Mouse (Mus musculus) NIH3T3 (cell line): ENCODE measurements around the gene Fitm2.

Experiments
- DNase-seq: peaks from one replicate; pipeline ENCODE4 v3.0.0-alpha.2; 2012; ENCODE audit warnings: low read depth

Gene Fitm2

GRCm38 (mm10) chr2:163472466-163472851 lies at the start of gene Fitm2:
TSS of gene Fitm2 (minus strand) at chr2:163472629.
- peak; percentile 99 for DNase-seq

DNA sequence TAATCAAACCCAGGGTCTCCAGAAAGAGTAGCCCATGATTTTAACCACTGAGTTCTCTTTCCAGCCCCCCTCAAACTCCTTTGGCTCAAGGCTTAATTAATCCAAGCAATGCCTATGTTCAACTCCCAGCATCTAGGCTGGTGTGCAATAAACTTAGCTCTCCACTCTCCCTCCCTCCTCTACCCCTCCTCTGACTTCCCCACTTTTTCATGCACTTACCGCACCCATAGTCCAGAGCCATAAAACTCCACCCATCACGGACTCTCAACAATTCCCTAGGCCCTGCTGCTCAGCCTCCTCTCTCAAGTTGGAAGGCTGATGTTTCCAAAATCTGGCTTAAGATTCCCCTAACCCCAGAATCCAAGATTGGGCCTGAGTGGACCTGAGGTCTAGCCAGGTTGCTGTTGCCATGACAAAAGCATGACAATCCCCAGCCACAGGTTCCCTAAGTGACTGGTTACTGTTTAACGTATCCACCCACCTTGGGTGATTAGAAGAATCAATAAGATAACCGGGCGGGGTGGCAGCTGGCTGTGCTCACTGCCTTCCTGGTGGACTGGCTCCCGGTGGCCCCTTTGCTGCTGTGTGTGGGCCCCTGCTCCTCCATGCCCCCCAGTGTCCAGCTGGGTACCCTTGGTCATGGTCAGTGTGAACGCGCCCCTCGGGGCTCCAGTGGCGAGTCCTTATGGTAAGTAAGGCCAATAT lies 34.0 kb upstream of the Fitm2 start, which contains the start of gene Hnf4a:
Gene Hnf4a, plus strand, starts transcription at position 509 of the 705 bp plus-strand sequence.
- no peak for DNase-seq

DNA sequence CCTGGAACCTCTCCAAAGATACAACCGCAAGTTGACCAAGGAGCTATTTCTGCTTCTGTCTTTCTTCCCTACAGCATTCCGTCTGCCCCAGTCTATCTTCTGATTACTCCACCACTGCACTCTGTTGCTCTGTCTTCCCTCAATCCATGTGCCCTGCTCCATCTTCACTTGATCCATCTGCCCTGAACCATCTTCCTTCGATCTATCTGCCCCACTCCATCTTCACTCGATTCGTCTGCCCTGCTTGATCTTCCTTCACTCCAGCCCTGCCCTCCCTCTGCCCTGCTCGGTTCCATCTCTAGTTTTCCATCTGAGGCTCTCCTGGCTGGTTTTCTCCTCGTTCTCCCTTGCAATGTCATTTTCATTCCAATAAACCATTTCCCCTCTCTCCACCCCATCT lies 30.8 kb upstream of the Fitm2 start:
- DNase-seq, result no peak

- DNase-seq, result peak; percentile 52
Measured at GRCm38 (mm10) chr2:163502219-163502618, 29.8 kb upstream of the Fitm2 start.

GRCm38 (mm10) chr2:163494456-163494855 lies 22.0 kb upstream of the Fitm2 start:
- DNase-seq, result no peak

- peak; percentile 72 for DNase-seq
Measured at GRCm38 (mm10) chr2:163493976-163494375, 21.5 kb upstream of the Fitm2 start.

DNA sequence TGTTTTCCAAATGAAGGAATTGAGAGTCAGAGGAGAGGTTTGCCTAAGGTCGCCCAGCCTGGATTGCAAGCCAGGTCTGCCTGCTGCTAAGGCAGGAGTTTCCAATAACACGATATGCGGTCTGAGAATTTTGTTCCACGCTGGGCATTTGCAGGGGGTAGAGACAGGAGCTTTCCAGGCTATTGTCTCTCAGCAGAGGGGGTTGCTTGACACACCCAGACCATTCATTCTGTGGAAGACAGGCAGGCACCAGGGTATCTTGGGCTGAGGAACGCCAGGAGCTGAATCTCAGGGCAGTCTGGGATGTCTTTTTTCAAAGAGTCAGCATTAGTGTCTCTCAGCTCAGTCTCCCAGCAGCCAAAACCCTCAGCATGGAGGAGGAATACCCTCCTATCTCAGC lies 20.6 kb upstream of the Fitm2 start:
- no peak for DNase-seq

- DNase-seq, result no peak
Measured at GRCm38 (mm10) chr2:163492018-163492417, 19.6 kb upstream of the Fitm2 start, which contains the start of gene R3hdml. TSS of gene R3hdml (plus strand) at chr2:163492318.

DNA sequence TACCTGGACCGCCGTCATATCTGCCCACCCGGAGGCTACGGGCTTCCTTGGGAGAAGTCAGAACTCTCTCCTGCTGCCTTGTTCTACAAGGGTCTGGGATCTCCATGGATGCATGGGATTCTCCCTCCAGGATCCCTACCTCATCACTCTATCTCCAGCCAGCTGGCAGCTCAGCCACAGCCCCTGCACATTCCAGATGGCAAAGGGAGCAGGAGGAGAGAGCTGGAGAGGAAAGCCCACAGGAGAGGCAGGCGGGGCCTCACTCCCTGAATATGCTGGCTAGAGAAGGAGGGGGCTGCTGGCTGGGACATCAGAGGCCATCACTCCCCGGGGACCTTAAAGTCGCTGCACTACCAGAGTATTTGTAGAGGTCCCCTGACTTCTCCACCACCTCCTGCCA lies 18.9 kb upstream of the Fitm2 start:
- no peak for DNase-seq

GRCm38 (mm10) chr2:163490656-163491055 lies 18.2 kb upstream of the Fitm2 start:
- no peak for DNase-seq

GRCm38 (mm10) chr2:163489725-163490291 lies 17.4 kb upstream of the Fitm2 start:
- DNase-seq, result no peak

- no peak for DNase-seq
Measured at GRCm38 (mm10) chr2:163487360-163487759, 14.9 kb upstream of the Fitm2 start.

- no peak for DNase-seq
Measured at GRCm38 (mm10) chr2:163481539-163482029, 9.2 kb upstream of the Fitm2 start.

GRCm38 (mm10) chr2:163480191-163480825 lies 7.9 kb upstream of the Fitm2 start:
- peak; percentile 46 for DNase-seq

GRCm38 (mm10) chr2:163471710-163472465 lies 541 bp downstream of the Fitm2 start:
- DNase-seq, result peak; percentile 71

DNA sequence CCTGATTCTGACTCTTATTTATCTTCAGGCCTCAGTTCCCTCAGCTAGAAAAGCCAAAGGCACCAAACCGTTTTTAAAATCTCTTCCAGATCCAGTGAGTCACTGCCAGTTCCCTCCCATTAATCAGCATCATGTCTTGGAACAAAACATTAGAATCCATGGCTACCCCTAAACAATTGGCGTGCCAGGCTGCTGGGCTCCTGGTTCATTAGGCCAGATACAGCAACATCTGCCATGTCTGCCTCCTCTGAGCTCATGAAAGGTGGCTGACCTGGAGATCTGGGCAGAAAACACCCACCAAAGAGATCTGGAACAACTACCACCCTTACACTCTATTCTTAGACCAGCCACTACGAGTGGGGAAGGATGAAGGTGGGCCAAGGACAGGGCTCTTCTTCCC lies 1.3 kb downstream of the Fitm2 start:
- peak; percentile 85 for DNase-seq

DNA sequence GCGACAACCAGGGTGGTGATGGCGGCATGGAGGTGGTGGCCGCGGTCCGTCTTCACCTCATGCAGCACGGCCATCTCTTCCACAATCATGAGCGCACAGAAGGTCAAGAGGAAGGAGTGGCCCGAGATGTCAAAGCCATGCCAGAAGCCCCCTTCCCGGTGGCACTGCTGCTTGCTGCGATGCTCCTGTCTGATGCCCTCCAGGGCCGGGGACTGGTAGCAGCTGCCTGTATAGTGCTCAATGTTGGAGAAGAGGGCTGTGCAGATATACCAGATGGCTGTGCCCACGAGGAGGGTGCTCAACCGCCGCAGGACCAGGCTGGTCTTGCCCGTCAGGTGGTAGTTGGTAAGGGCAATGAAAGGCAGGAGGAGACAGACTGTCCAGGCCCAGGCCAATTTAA lies 2.7 kb downstream of the Fitm2 start:
- DNase-seq, result no peak

DNA sequence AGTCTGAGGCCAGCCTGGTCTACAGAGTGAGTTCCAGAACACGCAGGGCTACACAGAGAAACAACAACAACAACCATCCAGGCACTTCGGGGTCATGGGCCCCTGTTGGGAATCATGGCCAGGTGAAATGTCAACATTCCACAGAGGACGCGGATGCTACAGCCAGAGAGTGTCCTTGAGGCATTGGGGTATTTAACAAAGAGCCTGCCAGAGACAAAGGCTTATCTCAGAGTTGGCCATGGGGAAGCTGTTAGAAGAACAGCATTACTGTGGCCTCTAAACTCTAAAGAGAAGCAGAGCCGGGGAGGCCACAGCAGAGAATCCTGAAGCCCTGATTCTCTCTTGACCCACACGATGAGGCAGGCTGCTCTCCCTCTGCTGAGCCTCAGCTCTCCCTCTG lies 3.6 kb downstream of the Fitm2 start:
- no peak for DNase-seq

- no peak for DNase-seq
Measured at GRCm38 (mm10) chr2:163467585-163467984, 4.8 kb downstream of the Fitm2 start.

GRCm38 (mm10) chr2:163466771-163467170 lies 5.7 kb downstream of the Fitm2 start:
- DNase-seq, result peak; percentile 39

DNA sequence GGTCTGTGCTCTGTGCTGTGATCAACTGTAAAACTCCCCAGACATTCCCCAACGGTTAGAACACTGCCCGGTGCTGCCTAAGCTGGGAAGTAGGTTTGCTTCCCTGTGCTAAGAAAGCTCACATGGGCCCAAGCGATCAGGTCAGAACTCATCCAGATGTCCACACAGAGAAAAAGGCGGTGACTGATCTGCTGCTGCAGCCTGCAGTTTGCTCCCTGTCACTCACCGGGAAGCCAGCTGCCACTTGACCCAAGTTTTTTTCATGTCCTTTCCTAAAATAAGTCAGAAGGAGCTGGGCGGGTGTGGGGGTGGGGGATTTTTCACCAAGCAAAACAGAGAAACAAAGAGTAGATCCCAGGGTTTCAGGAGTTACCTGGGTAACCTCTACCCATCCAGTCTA lies 7.9 kb downstream of the Fitm2 start:
- no peak for DNase-seq

DNA sequence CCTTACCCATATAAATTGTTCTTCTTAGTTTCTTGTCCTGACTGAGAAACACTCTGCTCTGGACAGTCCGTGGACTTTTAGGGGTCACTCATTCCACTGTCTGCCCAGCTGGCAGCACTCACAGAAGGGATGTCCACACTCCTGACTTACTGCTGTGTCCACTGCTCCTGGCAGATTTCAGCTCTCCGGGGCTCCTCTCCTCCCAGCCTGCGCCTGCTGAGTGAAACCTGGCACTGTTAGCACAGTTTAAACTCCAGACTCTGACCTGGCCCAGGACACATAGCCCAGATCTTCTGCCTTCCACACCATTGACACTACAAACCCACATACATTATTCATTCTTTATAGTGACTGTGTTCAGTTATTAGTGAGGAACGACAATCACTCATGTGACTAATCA lies 8.4 kb downstream of the Fitm2 start:
- peak; percentile 28 for DNase-seq
